Mouse (Mus musculus) urinary bladder, adult 2 months (tissue): ENCODE results near the gene Ubl7. TPM values are rescaled to one million over a fixed set of nuclear protein-coding genes. Genes with fewer than 3 reads are reported as not detected.
"Not testable (repeated sequence)": the region's sequence is repeated elsewhere in the genome, so short reads cannot be mapped to it uniquely, and the experiment has no call there.

ENCODE experiments used
- DNase-seq: peaks from one replicate; pipeline ENCODE4 v3.0.0; 2022; ENCODE audit warnings: low spot score
- polyA plus RNA-seq: library from polyadenylated mRNA; depleted of rRNA; stranded (reverse); fragments of >200 nt; gene quantifications from 2 replicates; pipeline ENCODE4 v1.2.3, GENCODE M21; 2012; rRNA removed

Ubl7 gene
- 69.2 and 74.7 TPM in 2 replicates for polyA plus RNA-seq

- peak; percentile 73 for DNase-seq
These were observed at the start of gene Ubl7 for GRCm38 (mm10) chr9:57910254-57911160. Gene Ubl7 (plus strand): TSS chr9:57910979.

GRCm38 (mm10) chr9:57861951-57862471 is 48.8 kb upstream of the Ubl7 start:
- DNase-seq = no peak

- DNase-seq = no peak
These were observed 46.4 kb upstream of the Ubl7 start for GRCm38 (mm10) chr9:57864336-57864735.

- no peak for DNase-seq
These were observed 44.2 kb upstream of the Ubl7 start for GRCm38 (mm10) chr9:57866530-57866929.

- no peak for DNase-seq
These were observed 43.5 kb upstream of the Ubl7 start for GRCm38 (mm10) chr9:57867236-57867635.

GRCm38 (mm10) chr9:57867880-57868279 is 42.9 kb upstream of the Ubl7 start:
- no peak for DNase-seq

GRCm38 (mm10) chr9:57868767-57869166 is 42.0 kb upstream of the Ubl7 start:
- no peak for DNase-seq

- no peak for DNase-seq
These were observed 40.4 kb upstream of the Ubl7 start for GRCm38 (mm10) chr9:57870273-57870816.

- no peak for DNase-seq
These were observed 36.6 kb upstream of the Ubl7 start for GRCm38 (mm10) chr9:57874134-57874533.

GRCm38 (mm10) chr9:57874994-57875393 is 35.8 kb upstream of the Ubl7 start:
- no peak for DNase-seq

- no peak for DNase-seq
These were observed 31.6 kb upstream of the Ubl7 start for GRCm38 (mm10) chr9:57879213-57879612.

- no peak for DNase-seq
These were observed 30.5 kb upstream of the Ubl7 start for GRCm38 (mm10) chr9:57880278-57880677.

GRCm38 (mm10) chr9:57881781-57882180 is 29.0 kb upstream of the Ubl7 start:
- not testable (repeated sequence) for DNase-seq

GRCm38 (mm10) chr9:57883413-57883812 is 27.4 kb upstream of the Ubl7 start:
- DNase-seq = no peak

GRCm38 (mm10) chr9:57888119-57888518 is 22.7 kb upstream of the Ubl7 start:
- no peak for DNase-seq

GRCm38 (mm10) chr9:57900478-57900877 is 10.3 kb upstream of the Ubl7 start:
- DNase-seq = no peak

GRCm38 (mm10) chr9:57901197-57901596 is 9.6 kb upstream of the Ubl7 start:
- DNase-seq = no peak

- no peak for DNase-seq
These were observed 9.2 kb upstream of the Ubl7 start for GRCm38 (mm10) chr9:57901601-57902000.

GRCm38 (mm10) chr9:57902132-57902531 is 8.6 kb upstream of the Ubl7 start:
- no peak for DNase-seq

GRCm38 (mm10) chr9:57903589-57904249 is 7.1 kb upstream of the Ubl7 start:
- no peak for DNase-seq

GRCm38 (mm10) chr9:57904250-57904644 is 6.5 kb upstream of the Ubl7 start:
- no peak for DNase-seq

GRCm38 (mm10) chr9:57907206-57907605 is 3.6 kb upstream of the Ubl7 start:
- DNase-seq = no peak
